Mouse (Mus musculus) adrenal gland, postnatal 4 days (tissue): ENCODE data around the gene Trh. TPM values are rescaled to one million over a fixed set of nuclear protein-coding genes. Genes with fewer than 3 reads are reported as not detected.

ENCODE experiments used
- DNase-seq, 2 experiments: peaks; one replicate each; pipeline ENCODE4 v3.0.0; 2021 to 2022; ENCODE audit warnings: low spot score in 2 of 2, mixed read lengths in 2 of 2
- total RNA-seq, 2 experiments: library from RNA; stranded (reverse); gene quantifications; 2 replicates each; pipeline ENCODE4 v1.2.3; 2021

Trh gene
- total RNA-seq, 2 experiments from 2014 or later, result 0.22 TPM; not detected in 1

GRCm38 (mm10) chr6:92224981-92225380 lies 19.5 kb downstream of the Trh start:
- DNase-seq, result no peak

- DNase-seq, result no peak
Observed at GRCm38 (mm10) chr6:92222021-92222420, 22.4 kb downstream of the Trh start.

DNA sequence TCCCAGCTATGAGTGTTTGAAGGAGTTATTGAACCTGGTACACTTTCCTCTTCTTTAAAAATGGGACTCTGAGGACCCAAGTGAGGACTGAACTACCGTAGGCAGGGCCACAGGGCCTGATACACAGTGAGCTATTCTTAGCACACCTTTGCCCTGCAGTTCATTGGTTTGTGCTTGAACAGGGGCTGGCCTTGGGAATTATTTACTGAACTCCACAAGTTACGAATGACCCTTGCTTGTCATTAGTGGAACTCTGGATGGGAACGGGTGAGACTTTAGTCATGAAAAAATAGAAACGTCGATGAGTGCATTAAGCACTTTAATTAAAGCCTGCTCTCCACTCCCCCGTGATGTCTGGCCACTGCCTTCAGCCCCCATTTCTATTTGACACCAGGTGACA lies 22.8 kb downstream of the Trh start:
- DNase-seq, result no peak

DNA sequence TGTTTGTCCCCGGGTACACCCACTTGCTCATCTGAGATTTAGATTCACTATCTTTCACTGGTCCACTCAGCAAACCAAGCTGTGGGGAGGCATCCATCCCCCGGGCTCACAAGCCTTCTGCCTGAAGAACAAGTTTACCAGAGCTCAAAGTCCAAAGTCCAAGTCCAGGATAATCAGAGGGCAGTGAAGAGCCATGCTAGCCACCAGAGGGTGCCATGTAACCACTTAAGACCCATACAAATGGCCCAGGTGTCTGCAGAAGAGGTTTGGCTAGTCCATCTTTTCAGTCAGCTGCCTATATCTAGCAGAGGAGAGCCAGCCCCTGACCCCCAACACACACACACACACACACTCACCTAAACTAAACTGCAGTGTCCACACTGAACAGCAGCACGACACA lies 25.0 kb downstream of the Trh start:
- peak in 1 of 2 experiments; percentile 17 for DNase-seq

DNA sequence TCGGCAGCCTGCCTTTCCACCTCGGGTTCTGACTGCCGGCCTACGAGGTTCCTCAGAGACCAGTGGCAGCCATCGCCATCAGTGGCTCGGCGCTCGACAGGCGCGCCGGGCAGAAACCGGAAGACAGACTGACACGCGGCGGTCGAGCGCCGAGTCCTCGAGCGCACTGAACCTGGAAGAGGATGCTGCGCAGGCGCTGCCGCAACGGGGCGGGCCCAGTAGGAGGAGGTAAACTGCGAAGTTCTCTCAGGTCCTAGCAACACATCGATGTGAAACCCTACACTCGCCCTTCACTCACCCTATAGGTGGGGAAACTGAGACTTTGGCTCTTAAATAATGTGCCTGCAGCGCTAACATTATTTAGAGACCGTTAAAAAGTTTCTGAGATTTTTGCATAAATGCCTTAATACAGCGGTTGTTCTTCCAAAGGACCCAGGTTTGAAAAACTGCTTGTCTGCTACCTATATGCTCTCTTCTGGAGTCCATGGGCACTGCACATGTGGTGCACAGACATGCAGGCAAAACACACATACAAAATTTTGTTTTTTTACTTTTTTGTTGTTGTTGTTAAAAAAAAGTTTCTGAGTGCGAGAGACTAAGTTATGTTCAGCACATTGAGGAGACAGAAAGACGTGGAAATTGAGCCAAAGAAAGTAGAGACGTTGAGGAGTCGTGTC lies 29.5 kb downstream of the Trh start, which contains the start of gene Rbsn:
Rbsn (minus strand) TSS at position 153 of the 677 bp plus-strand sequence.
- peak; percentile 68 to 76 for DNase-seq

GRCm38 (mm10) chr6:92214055-92214772 lies 30.2 kb downstream of the Trh start:
- DNase-seq, result no peak

GRCm38 (mm10) chr6:92199414-92199813 lies 45.0 kb downstream of the Trh start:
- DNase-seq, result no peak

Other genes starting within 250 kb of the Trh start
- 10 to 100 TPM; 60.3 to 62.9 TPM for gene Nr2c2, start 153.3 kb downstream of the Trh start, total RNA-seq
- gene Mrps25, start 60.6 kb downstream of the Trh start, total RNA-seq, result 10 to 100 TPM; 35.6 to 38.5 TPM
- 10 to 100 TPM; 26.5 to 31.3 TPM for gene Rbsn, start 29.7 kb downstream of the Trh start, total RNA-seq